Mouse (Mus musculus): ENCODE data around the gene Trpm6.
"Not testable (repeated sequence)": the region's sequence is repeated elsewhere in the genome, so short reads cannot be mapped to it uniquely, and the experiment has no call there.

DNA sequence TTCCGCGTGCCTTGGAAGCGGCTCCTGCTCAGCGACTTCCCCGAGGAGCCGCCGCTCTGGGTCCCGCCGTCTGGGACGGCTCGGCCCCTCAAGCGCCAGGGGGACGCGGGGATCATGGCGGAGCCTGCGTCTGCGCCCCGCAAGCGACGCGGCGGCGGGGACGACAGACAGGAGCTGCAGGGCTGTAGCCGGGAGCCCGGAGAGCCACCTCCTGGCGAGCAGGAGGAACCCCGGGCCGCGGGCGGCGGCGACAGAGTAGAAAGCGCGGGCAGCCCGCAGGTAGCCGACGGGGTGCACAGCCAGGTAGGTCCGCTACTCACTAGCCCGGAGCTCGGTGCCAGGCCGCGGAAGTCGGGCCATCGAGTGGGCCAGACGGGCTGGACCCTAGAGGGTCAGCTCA, 36.4 kb upstream of the Trpm6 start:
- TF ChIP-seq CTCF (IDR thresholded peaks at IDR 0.05); POLR2A (IDR thresholded peaks at IDR 0.05; ENCODE audit: insufficient read depth, low read depth, low read length); EP300 (IDR thresholded peaks at IDR 0.05; ENCODE audit: insufficient read depth, low read depth, low read length): not testable (repeated sequence)

Measured in heart, adult 2 months (tissue).